Mouse (Mus musculus): Measurements from ENCODE around the gene Kpna3. TPM values are rescaled to one million over a fixed set of nuclear protein-coding genes. Genes with fewer than 3 reads are reported as not detected.
"Not testable (repeated sequence)": the region's sequence is repeated elsewhere in the genome, so short reads cannot be mapped to it uniquely, and the experiment has no call there.

Gene Kpna3
- total RNA-seq (2017), result 19.9 to 36.0 TPM (median 25.4 TPM) in 3 replicates

- peak; percentile 95 for ATAC-seq (replicated peaks; ENCODE audit: insufficient number of reproducible peaks, low FRiP score, low TSS enrichment, poor library complexity, severe bottlenecking)
Observed at GRCm38 (mm10) chr14:61439661-61440559, at the start of gene Kpna3. Gene Kpna3 (minus strand): TSS chr14:61439874.

- no peak for ATAC-seq (replicated peaks; ENCODE audit: insufficient number of reproducible peaks, low FRiP score, low TSS enrichment, poor library complexity, severe bottlenecking)
Observed at GRCm38 (mm10) chr14:61460365-61460764, 20.7 kb upstream of the Kpna3 start.

- ATAC-seq (replicated peaks; ENCODE audit: insufficient number of reproducible peaks, low FRiP score, low TSS enrichment, poor library complexity, severe bottlenecking), result no peak
Observed at GRCm38 (mm10) chr14:61457468-61457867, 17.8 kb upstream of the Kpna3 start.

GRCm38 (mm10) chr14:61455571-61455970 lies 15.9 kb upstream of the Kpna3 start:
- ATAC-seq (replicated peaks; ENCODE audit: insufficient number of reproducible peaks, low FRiP score, low TSS enrichment, poor library complexity, severe bottlenecking), result no peak

- ATAC-seq (replicated peaks; ENCODE audit: insufficient number of reproducible peaks, low FRiP score, low TSS enrichment, poor library complexity, severe bottlenecking), result no peak
Observed at GRCm38 (mm10) chr14:61453032-61453431, 13.4 kb upstream of the Kpna3 start.

GRCm38 (mm10) chr14:61452481-61452880 lies 12.8 kb upstream of the Kpna3 start:
- no peak for ATAC-seq (replicated peaks; ENCODE audit: insufficient number of reproducible peaks, low FRiP score, low TSS enrichment, poor library complexity, severe bottlenecking)

- ATAC-seq (replicated peaks; ENCODE audit: insufficient number of reproducible peaks, low FRiP score, low TSS enrichment, poor library complexity, severe bottlenecking), result 0 out of 2 replicates have a peak, but pooled peaks have one; percentile 17
Observed at GRCm38 (mm10) chr14:61447775-61448174, 8.1 kb upstream of the Kpna3 start.

- no peak for ATAC-seq (replicated peaks; ENCODE audit: insufficient number of reproducible peaks, low FRiP score, low TSS enrichment, poor library complexity, severe bottlenecking)
Observed at GRCm38 (mm10) chr14:61439141-61439660, 473 bp downstream of the Kpna3 start.

- ATAC-seq (replicated peaks; ENCODE audit: insufficient number of reproducible peaks, low FRiP score, low TSS enrichment, poor library complexity, severe bottlenecking), result no peak
Observed at GRCm38 (mm10) chr14:61438171-61438945, 1.3 kb downstream of the Kpna3 start.

- ATAC-seq (replicated peaks; ENCODE audit: insufficient number of reproducible peaks, low FRiP score, low TSS enrichment, poor library complexity, severe bottlenecking), result no peak
Observed at GRCm38 (mm10) chr14:61436866-61437265, 2.8 kb downstream of the Kpna3 start.

GRCm38 (mm10) chr14:61428126-61428787 lies 11.4 kb downstream of the Kpna3 start:
- ATAC-seq (replicated peaks; ENCODE audit: insufficient number of reproducible peaks, low FRiP score, low TSS enrichment, poor library complexity, severe bottlenecking), result no peak

GRCm38 (mm10) chr14:61427095-61427494 lies 12.6 kb downstream of the Kpna3 start:
- ATAC-seq (replicated peaks; ENCODE audit: insufficient number of reproducible peaks, low FRiP score, low TSS enrichment, poor library complexity, severe bottlenecking), result not testable (repeated sequence)

GRCm38 (mm10) chr14:61425080-61425665 lies 14.5 kb downstream of the Kpna3 start:
- no peak for ATAC-seq (replicated peaks; ENCODE audit: insufficient number of reproducible peaks, low FRiP score, low TSS enrichment, poor library complexity, severe bottlenecking)

GRCm38 (mm10) chr14:61415719-61416118 lies 24.0 kb downstream of the Kpna3 start:
- no peak for ATAC-seq (replicated peaks; ENCODE audit: insufficient number of reproducible peaks, low FRiP score, low TSS enrichment, poor library complexity, severe bottlenecking)

GRCm38 (mm10) chr14:61415311-61415710 lies 24.4 kb downstream of the Kpna3 start:
- no peak for ATAC-seq (replicated peaks; ENCODE audit: insufficient number of reproducible peaks, low FRiP score, low TSS enrichment, poor library complexity, severe bottlenecking)

- ATAC-seq (replicated peaks; ENCODE audit: insufficient number of reproducible peaks, low FRiP score, low TSS enrichment, poor library complexity, severe bottlenecking), result no peak
Observed at GRCm38 (mm10) chr14:61414808-61415207, 24.9 kb downstream of the Kpna3 start.

GRCm38 (mm10) chr14:61414199-61414598 lies 25.5 kb downstream of the Kpna3 start:
- ATAC-seq (replicated peaks; ENCODE audit: insufficient number of reproducible peaks, low FRiP score, low TSS enrichment, poor library complexity, severe bottlenecking), result no peak

GRCm38 (mm10) chr14:61413686-61414085 lies 26.0 kb downstream of the Kpna3 start:
- no peak for ATAC-seq (replicated peaks; ENCODE audit: insufficient number of reproducible peaks, low FRiP score, low TSS enrichment, poor library complexity, severe bottlenecking)

GRCm38 (mm10) chr14:61410020-61410419 lies 29.7 kb downstream of the Kpna3 start:
- ATAC-seq (replicated peaks; ENCODE audit: insufficient number of reproducible peaks, low FRiP score, low TSS enrichment, poor library complexity, severe bottlenecking), result no peak

All from monocyte, adult 5-6 weeks (primary cell).